Mouse (Mus musculus): ENCODE measurements around the gene Wdhd1.
A peak's percentile ranks its signal among the peaks of the same experiment; 100 is the strongest.

Gene Wdhd1

GRCm38 (mm10) chr14:47276036-47276603, 537 bp downstream of the Wdhd1 start:
- DNase-seq = no peak

- DNase-seq = no peak
These were observed 1.2 kb downstream of the Wdhd1 start for GRCm38 (mm10) chr14:47275417-47275816.

DNA sequence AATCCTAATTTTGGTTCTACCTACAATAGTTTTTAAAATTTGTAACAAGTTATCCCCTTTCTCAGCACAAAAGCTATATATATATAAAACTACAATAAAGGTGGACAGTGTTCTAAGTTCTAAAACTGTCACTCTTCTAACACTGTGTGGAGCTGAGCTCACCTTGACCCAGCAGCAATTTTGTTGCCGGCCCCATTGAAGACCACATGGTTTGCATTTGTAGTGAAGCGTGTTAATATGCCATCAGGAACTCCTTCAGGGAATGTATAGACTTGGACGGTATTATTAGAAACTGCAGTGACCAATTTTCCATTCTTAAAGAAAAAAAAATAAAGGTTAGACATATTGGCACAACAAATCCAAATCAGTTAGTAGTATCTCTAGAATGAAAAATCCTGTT, 2.9 kb downstream of the Wdhd1 start:
- DNase-seq = no peak

GRCm38 (mm10) chr14:47269706-47270105, 7.0 kb downstream of the Wdhd1 start:
- no peak for DNase-seq

DNA sequence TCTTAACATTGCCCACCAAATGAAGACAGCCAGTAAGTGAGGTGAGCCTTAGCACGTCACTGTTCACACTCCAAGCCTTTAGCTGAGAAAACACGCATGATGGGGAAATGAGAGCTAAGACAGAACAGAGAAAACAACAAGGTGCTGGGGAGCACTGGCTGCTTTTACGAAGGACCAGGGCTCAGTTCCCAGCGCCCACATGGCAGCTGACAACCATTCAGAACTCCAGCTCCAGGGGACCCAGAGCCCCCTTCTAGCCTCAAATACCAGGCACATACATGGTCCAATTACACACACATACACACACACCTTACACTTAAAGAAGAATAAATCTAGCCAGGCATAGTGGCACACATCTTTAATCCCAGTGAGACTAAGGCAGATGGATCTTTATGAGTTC, 7.6 kb downstream of the Wdhd1 start:
- DNase-seq = no peak

GRCm38 (mm10) chr14:47265829-47266228, 10.8 kb downstream of the Wdhd1 start:
- DNase-seq = no peak

GRCm38 (mm10) chr14:47264866-47265265, 11.8 kb downstream of the Wdhd1 start:
- DNase-seq = no peak

GRCm38 (mm10) chr14:47249839-47250238, 26.8 kb downstream of the Wdhd1 start:
- DNase-seq = no peak

DNA sequence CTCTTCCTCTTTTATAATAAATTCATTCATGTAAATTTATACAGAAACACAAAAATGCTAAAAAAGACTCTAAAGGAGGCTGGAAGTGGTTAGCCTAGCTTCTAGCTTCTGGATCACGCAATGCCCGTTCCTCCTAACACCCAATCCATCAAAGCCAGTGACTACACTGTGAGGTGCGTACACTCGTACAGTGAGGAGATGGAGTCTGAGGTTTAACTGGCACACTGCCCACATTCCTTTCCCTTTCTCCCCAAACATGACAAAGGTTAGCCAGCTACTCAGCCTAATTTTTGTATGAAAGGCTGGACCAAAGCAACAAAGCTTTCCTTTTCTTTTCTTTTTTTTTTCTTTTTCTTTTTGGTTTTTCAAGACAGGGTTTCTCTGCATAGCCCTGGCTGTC, 33.9 kb downstream of the Wdhd1 start:
- peak; percentile 13 for DNase-seq

GRCm38 (mm10) chr14:47241046-47241445, 35.6 kb downstream of the Wdhd1 start:
- DNase-seq = no peak

DNA sequence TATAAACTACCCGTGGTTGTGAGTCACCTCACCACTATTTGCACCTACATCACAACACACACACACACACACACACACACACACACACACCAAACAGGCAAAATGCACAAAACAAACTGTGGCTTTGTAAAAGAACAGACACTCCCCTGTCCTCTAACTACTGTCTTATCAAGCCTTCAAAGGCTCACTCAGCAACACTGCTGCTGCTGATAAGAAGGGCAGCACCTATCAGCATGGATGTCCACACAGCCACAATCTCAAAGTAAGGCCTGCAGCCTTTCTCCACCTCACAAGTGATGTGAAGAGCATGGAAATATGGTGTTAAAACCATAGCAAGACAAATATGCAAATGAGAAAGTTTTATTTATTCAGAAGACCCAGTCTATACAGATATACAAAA, 36.1 kb downstream of the Wdhd1 start:
- no peak for DNase-seq

DNA sequence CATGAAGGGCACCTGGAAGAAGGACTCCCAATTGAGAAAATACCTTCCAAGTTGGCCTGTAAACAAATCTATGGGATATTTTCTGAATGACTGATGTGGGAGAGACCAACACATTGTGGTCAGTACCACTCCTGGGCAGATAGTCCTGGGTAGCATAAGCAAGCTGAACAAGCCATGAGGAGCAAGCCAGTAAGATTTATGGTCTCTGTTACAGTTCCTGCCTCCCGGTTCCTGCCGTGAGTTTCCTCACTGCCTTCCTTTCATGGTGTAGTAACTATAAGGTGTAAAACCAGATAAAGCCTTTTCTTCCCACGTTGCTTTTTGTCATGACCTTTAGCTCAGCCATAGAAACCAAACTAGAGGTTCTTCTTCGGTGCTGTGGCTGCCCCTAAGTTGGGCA, 39.4 kb downstream of the Wdhd1 start:
- DNase-seq = no peak

- no peak for DNase-seq
These were observed 40.2 kb downstream of the Wdhd1 start for GRCm38 (mm10) chr14:47236491-47236890.

GRCm38 (mm10) chr14:47234526-47235250, 42.0 kb downstream of the Wdhd1 start:
- DNase-seq = no peak

DNA sequence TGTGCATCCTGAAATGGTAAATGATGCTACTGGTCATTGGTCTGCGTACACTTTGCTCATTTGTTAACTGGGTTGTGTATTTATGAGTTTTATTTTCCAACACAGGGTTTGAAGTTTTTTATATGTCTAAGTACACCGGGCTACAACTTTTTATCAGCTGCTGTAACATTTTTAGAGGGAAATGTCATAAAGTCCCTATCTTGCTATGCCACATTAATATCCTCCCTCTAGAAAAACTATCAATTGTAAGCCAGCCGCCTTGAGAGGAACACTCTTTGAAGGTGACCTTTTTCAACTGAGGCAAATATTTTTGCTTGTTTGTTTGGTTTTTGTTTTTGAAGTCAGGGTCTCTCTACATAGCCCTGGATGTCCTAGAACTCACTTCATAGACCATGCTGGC, 42.6 kb downstream of the Wdhd1 start:
- DNase-seq = no peak

GRCm38 (mm10) chr14:47233602-47234001, 43.1 kb downstream of the Wdhd1 start:
- no peak for DNase-seq

DNA sequence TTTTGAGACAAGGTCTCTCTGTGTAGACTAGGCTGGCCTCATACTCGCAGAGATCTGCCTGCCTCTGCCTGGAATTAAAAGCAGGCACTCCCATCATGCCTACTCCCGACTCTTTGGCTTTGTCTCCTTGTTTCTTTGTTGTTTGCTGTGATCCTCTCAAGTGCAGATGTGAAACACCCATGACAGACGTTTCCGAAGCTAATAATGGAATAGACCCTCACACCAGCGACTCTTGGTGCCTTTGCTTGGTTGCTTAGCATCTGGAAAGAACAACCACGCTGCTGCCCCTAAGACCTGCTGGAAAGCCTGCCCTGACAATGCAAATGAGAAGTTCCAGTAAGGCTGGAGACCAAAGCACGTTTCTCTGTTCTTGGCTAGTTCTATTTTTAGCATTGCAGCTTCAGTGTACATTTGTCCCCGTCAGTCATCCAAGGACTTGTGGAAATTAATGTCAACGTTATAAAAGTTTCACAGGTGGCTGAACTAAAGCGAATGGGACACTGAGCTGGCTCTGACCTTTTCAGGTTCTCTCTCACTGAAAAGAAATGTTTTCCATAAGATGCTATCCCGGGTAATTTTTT, 46.8 kb downstream of the Wdhd1 start:
- no peak for DNase-seq

DNA sequence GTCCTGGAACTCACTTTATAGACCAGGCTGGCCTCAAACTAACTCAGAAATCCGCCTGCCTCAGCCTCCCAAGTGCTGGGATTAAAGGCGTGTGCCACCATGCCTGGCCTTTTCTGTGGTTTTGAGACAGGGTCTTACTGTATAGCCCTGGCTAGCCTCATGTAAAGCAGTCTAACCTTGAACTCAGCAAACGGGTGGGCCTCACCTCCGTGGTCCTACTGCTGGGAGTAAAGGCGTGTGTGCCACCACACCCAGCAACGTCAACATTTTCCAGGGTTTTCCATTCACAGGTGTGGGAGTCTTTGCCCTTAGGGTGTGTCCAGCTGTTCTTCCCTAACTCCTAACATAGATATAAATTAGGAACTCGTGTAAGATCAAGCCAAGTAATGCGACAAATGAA, 50.7 kb downstream of the Wdhd1 start:
- no peak for DNase-seq

- DNase-seq = no peak
These were observed 52.0 kb downstream of the Wdhd1 start for GRCm38 (mm10) chr14:47224476-47225325.

- no peak for DNase-seq
These were observed 53.8 kb downstream of the Wdhd1 start for GRCm38 (mm10) chr14:47222631-47223450.

- DNase-seq = no peak
These were observed 55.1 kb downstream of the Wdhd1 start for GRCm38 (mm10) chr14:47221567-47221966.

DNA sequence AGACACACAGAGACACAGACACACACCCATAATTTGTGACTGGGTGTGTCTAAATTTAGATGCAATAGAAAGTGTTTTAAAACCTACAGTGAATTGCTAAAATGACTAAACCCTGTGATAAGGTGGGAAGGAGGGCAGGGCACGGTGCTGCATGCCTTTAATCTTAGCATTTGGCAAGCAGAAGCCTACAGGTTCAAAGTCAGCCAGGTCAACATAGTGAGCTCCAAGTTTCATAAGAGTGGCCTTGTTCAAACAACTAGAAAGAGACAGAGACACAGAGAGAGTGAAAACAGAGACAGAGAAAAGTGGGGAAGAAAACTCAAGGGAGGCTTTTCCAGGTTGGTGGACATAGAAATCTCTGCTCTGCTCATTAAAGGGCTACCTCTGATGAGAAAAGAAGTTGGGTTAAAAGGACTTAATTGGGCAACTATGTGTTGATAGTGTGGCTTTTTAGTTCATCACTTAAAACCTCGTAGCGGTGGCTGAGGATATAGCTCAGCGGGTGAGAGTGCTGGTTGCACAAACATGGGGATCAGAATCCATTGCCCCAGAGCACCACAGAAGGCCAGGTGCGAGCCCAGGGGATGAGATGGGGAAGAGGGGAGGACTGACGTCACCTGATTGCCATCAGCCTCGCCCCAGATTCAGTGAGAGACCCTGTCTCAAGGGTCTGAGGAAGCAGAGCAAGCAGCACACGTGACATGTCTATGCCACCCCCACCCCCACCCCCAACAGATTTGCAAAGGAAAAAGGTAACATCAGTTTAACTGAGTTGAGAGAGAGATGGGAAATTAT, 56.2 kb downstream of the Wdhd1 start:
- DNase-seq = no peak
